Mouse (Mus musculus): ENCODE results near the gene Foxn3. TPM values are rescaled to one million over a fixed set of nuclear protein-coding genes. Genes with fewer than 3 reads are reported as not detected.

Foxn3 gene
- polyA plus RNA-seq, 1 experiment = 91.0 TPM

- no peak for TF ChIP-seq POLR2A (IDR thresholded peaks at IDR 0.05; ENCODE audit: insufficient read depth, low read depth, low read length)
- no peak for TF ChIP-seq CTCF (IDR thresholded peaks at IDR 0.05; ENCODE audit: insufficient read depth, low read depth, low read length)
- H3K27ac ChIP-seq (ENCODE audit: insufficient read depth, low read depth, low read length) = 0 out of 2 replicates have a peak overlapping the region, but pooled peaks have one; percentile 6
- H3K4me3 ChIP-seq (ENCODE audit: insufficient read depth, low read depth, low read length) = no peak overlapping the region
- H3K4me1 ChIP-seq (ENCODE audit: control insufficient read depth, insufficient read depth, low read length) = peaks cover 14% of the 10 kb centered on the region
- 63% methylated on average over 4 of the region's 4 CpGs for WGBS
Observed at GRCm38 (mm10) chr12:99558476-99558875, 4.9 kb downstream of the Foxn3 start.

- H3K27ac ChIP-seq (ENCODE audit: insufficient read depth, low read depth, low read length) = no peak overlapping the region
- 59% methylated on average over 8 of the region's 8 CpGs for WGBS
Observed at GRCm38 (mm10) chr12:99557498-99557897, 5.9 kb downstream of the Foxn3 start.

GRCm38 (mm10) chr12:99550629-99551028 is 12.8 kb downstream of the Foxn3 start:
- WGBS = 78% methylated on average over 8 of the region's 8 CpGs
- no peaks in the 10 kb centered on the region for H3K4me1 ChIP-seq (ENCODE audit: control insufficient read depth, insufficient read depth, low read length)
- no peak for TF ChIP-seq POLR2A (IDR thresholded peaks at IDR 0.05; ENCODE audit: insufficient read depth, low read depth, low read length)
- TF ChIP-seq CTCF (IDR thresholded peaks at IDR 0.05; ENCODE audit: insufficient read depth, low read depth, low read length) = no peak

More at GRCm38 (mm10) chr12:99557498-99557897, 5.9 kb downstream of the Foxn3 start:
- TF ChIP-seq CTCF (IDR thresholded peaks at IDR 0.05; ENCODE audit: insufficient read depth, low read depth, low read length) = no peak
- no peak for TF ChIP-seq POLR2A (IDR thresholded peaks at IDR 0.05; ENCODE audit: insufficient read depth, low read depth, low read length)
- no peak overlapping the region for H3K4me3 ChIP-seq (ENCODE audit: insufficient read depth, low read depth, low read length)
- H3K4me1 ChIP-seq (ENCODE audit: control insufficient read depth, insufficient read depth, low read length) = peaks cover 14% of the 10 kb centered on the region

GRCm38 (mm10) chr12:99549811-99550210 is 13.6 kb downstream of the Foxn3 start:
- Histone ChIP-seq H3K4me1 (ENCODE audit: control insufficient read depth, insufficient read depth, low read length) (no peaks in the 10 kb centered on the region), H3K4me3 (ENCODE audit: insufficient read depth, low read depth, low read length) (no peak overlapping the region), H3K27ac (ENCODE audit: insufficient read depth, low read depth, low read length) (no peak overlapping the region)
- WGBS = 97% methylated on average over 10 of the region's 10 CpGs
- TF ChIP-seq CTCF (IDR thresholded peaks at IDR 0.05; ENCODE audit: insufficient read depth, low read depth, low read length) (no peak), POLR2A (IDR thresholded peaks at IDR 0.05; ENCODE audit: insufficient read depth, low read depth, low read length) (no peak)

More at GRCm38 (mm10) chr12:99550629-99551028, 12.8 kb downstream of the Foxn3 start:
- Histone ChIP-seq H3K4me3 (ENCODE audit: insufficient read depth, low read depth, low read length) (no peak overlapping the region), H3K27ac (ENCODE audit: insufficient read depth, low read depth, low read length) (no peak overlapping the region)

GRCm38 (mm10) chr12:99548419-99548818 is 15.0 kb downstream of the Foxn3 start:
- H3K27ac ChIP-seq (ENCODE audit: insufficient read depth, low read depth, low read length) = no peak overlapping the region
- TF ChIP-seq POLR2A (IDR thresholded peaks at IDR 0.05; ENCODE audit: insufficient read depth, low read depth, low read length) (no peak), CTCF (IDR thresholded peaks at IDR 0.05; ENCODE audit: insufficient read depth, low read depth, low read length) (no peak)
- WGBS = 87% methylated on average over 7 of the region's 7 CpGs

GRCm38 (mm10) chr12:99547295-99547694 is 16.1 kb downstream of the Foxn3 start:
- 79% methylated on average over 6 of the region's 6 CpGs for WGBS
- no peak for TF ChIP-seq CTCF (IDR thresholded peaks at IDR 0.05; ENCODE audit: insufficient read depth, low read depth, low read length)
- TF ChIP-seq POLR2A (IDR thresholded peaks at IDR 0.05; ENCODE audit: insufficient read depth, low read depth, low read length) = no peak

More at GRCm38 (mm10) chr12:99548419-99548818, 15.0 kb downstream of the Foxn3 start:
- Histone ChIP-seq H3K4me1 (ENCODE audit: control insufficient read depth, insufficient read depth, low read length) (no peaks in the 10 kb centered on the region), H3K4me3 (ENCODE audit: insufficient read depth, low read depth, low read length) (no peak overlapping the region)

GRCm38 (mm10) chr12:99545270-99545770 is 18.1 kb downstream of the Foxn3 start:
- Histone ChIP-seq H3K27ac (ENCODE audit: insufficient read depth, low read depth, low read length) (no peak overlapping the region), H3K4me1 (ENCODE audit: control insufficient read depth, insufficient read depth, low read length) (no peaks in the 10 kb centered on the region), H3K4me3 (ENCODE audit: insufficient read depth, low read depth, low read length) (no peak overlapping the region)
- 79% methylated on average over 6 of the region's 6 CpGs for WGBS
- no peak for TF ChIP-seq POLR2A (IDR thresholded peaks at IDR 0.05; ENCODE audit: insufficient read depth, low read depth, low read length)
- no peak for TF ChIP-seq CTCF (IDR thresholded peaks at IDR 0.05; ENCODE audit: insufficient read depth, low read depth, low read length)

More at GRCm38 (mm10) chr12:99547295-99547694, 16.1 kb downstream of the Foxn3 start:
- H3K4me1 ChIP-seq (ENCODE audit: control insufficient read depth, insufficient read depth, low read length) = no peaks in the 10 kb centered on the region
- H3K27ac ChIP-seq (ENCODE audit: insufficient read depth, low read depth, low read length) = no peak overlapping the region
- H3K4me3 ChIP-seq (ENCODE audit: insufficient read depth, low read depth, low read length) = no peak overlapping the region

- TF ChIP-seq CTCF (IDR thresholded peaks at IDR 0.05; ENCODE audit: insufficient read depth, low read depth, low read length) (no peak), POLR2A (IDR thresholded peaks at IDR 0.05; ENCODE audit: insufficient read depth, low read depth, low read length) (no peak)
- Histone ChIP-seq H3K4me1 (ENCODE audit: control insufficient read depth, insufficient read depth, low read length) (no peaks in the 10 kb centered on the region), H3K27ac (ENCODE audit: insufficient read depth, low read depth, low read length) (no peak overlapping the region), H3K4me3 (ENCODE audit: insufficient read depth, low read depth, low read length) (no peak overlapping the region)
- WGBS = 81% methylated on average over 15 of the region's 15 CpGs
Observed at GRCm38 (mm10) chr12:99544262-99545128, 18.9 kb downstream of the Foxn3 start.

All from olfactory bulb, adult 2 months (tissue).